Mouse (Mus musculus): ENCODE data around the gene Ndc80. TPM values are rescaled to one million over a fixed set of nuclear protein-coding genes. Genes with fewer than 3 reads are reported as not detected.
A peak's percentile ranks its signal among the peaks of the same experiment; 100 is the strongest.

Ndc80 gene
- polyA plus RNA-seq, 1 experiment: 15.7 TPM

- TF ChIP-seq CEBPB (IDR thresholded peaks at IDR 0.05; ENCODE audit: low read depth) (no peak), MAX (IDR thresholded peaks at IDR 0.05) (no peak), FOSL1 (IDR thresholded peaks at IDR 0.05; ENCODE audit: insufficient read depth, low read length, poor library complexity, severe bottlenecking) (no peak), CTCF (IDR thresholded peaks at IDR 0.05; ENCODE audit: control insufficient read depth, insufficient read depth, insufficient read length) (no peak), USF1 (IDR thresholded peaks at IDR 0.05; ENCODE audit: low read depth) (no peak), MYOD1 (IDR thresholded peaks at IDR 0.05; ENCODE audit: control insufficient read depth, insufficient read length, low read depth) (no peak), MYOG (IDR thresholded peaks at IDR 0.05; ENCODE audit: control insufficient read depth, extremely low read depth, insufficient read length) (no peak)
- no peak overlapping the region for H3ac ChIP-seq (ENCODE audit: control insufficient read depth, insufficient read length, low read depth)
- H3K4me3 ChIP-seq (ENCODE audit: insufficient read depth, poor library complexity, severe bottlenecking): no peak overlapping the region
- peaks cover 24% of the 10 kb centered on the region for H3K79me3 ChIP-seq (ENCODE audit: low read depth)
- no peaks in the 10 kb centered on the region for H3K27me3 ChIP-seq (ENCODE audit: control insufficient read depth, insufficient read depth, insufficient read length)
- peaks cover 26% of the 10 kb centered on the region for H3K79me2 ChIP-seq (ENCODE audit: control insufficient read depth, insufficient read depth)
- H3K36me3 ChIP-seq (ENCODE audit: control insufficient read depth, insufficient read depth): no peaks in the 10 kb centered on the region
These were observed 49.2 kb downstream of the Ndc80 start for GRCm38 (mm10) chr17:71477481-71477880.

- no peak overlapping the region for H3K4me3 ChIP-seq (ENCODE audit: insufficient read depth, poor library complexity, severe bottlenecking)
- no peak overlapping the region for H3ac ChIP-seq (ENCODE audit: control insufficient read depth, insufficient read length, low read depth)
- H3K79me3 ChIP-seq (ENCODE audit: low read depth): peaks cover 34% of the 10 kb centered on the region
- H3K79me2 ChIP-seq (ENCODE audit: control insufficient read depth, insufficient read depth): peaks cover 36% of the 10 kb centered on the region
- H3K27me3 ChIP-seq (ENCODE audit: control insufficient read depth, insufficient read depth, insufficient read length): no peaks in the 10 kb centered on the region
- H3K36me3 ChIP-seq (ENCODE audit: control insufficient read depth, insufficient read depth): no peaks in the 10 kb centered on the region
- TF ChIP-seq MYOD1 (IDR thresholded peaks at IDR 0.05; ENCODE audit: control insufficient read depth, insufficient read length, low read depth): no peak
- TF ChIP-seq MYOG (IDR thresholded peaks at IDR 0.05; ENCODE audit: control insufficient read depth, extremely low read depth, insufficient read length): no peak
- no peak for TF ChIP-seq CTCF (IDR thresholded peaks at IDR 0.05; ENCODE audit: control insufficient read depth, insufficient read depth, insufficient read length)
- TF ChIP-seq MAX (IDR thresholded peaks at IDR 0.05): no peak
These were observed 50.2 kb downstream of the Ndc80 start for GRCm38 (mm10) chr17:71476346-71477020.

GRCm38 (mm10) chr17:71475705-71476089 lies 51.0 kb downstream of the Ndc80 start:
- Histone ChIP-seq H3ac (ENCODE audit: control insufficient read depth, insufficient read length, low read depth) (peak overlapping the region; percentile 83), H3K27me3 (ENCODE audit: control insufficient read depth, insufficient read depth, insufficient read length) (no peaks in the 10 kb centered on the region), H3K36me3 (ENCODE audit: control insufficient read depth, insufficient read depth) (no peaks in the 10 kb centered on the region), H3K79me3 (ENCODE audit: low read depth) (peaks cover 42% of the 10 kb centered on the region), H3K79me2 (ENCODE audit: control insufficient read depth, insufficient read depth) (peaks cover 44% of the 10 kb centered on the region), H3K4me3 (ENCODE audit: insufficient read depth, poor library complexity, severe bottlenecking) (peak overlapping the region; percentile 96)
- TF ChIP-seq MAX (IDR thresholded peaks at IDR 0.05) (peak; percentile 10), FOSL1 (IDR thresholded peaks at IDR 0.05; ENCODE audit: insufficient read depth, low read length, poor library complexity, severe bottlenecking) (no peak)

- Histone ChIP-seq H3K4me3 (ENCODE audit: insufficient read depth, poor library complexity, severe bottlenecking) (peak within 1 kb of the TSS; percentile 96), H3K36me3 (ENCODE audit: control insufficient read depth, insufficient read depth) (no peaks in the 10 kb centered on the region), H3K79me3 (ENCODE audit: low read depth) (peaks cover 48% of the 10 kb centered on the region), H3K79me2 (ENCODE audit: control insufficient read depth, insufficient read depth) (peaks cover 51% of the 10 kb centered on the region), H3K27me3 (ENCODE audit: control insufficient read depth, insufficient read depth, insufficient read length) (no peaks in the 10 kb centered on the region), H3ac (ENCODE audit: control insufficient read depth, insufficient read length, low read depth) (peak within 1 kb of the TSS; percentile 83)
- TF ChIP-seq MAX (IDR thresholded peaks at IDR 0.05) (no peak), USF1 (IDR thresholded peaks at IDR 0.05; ENCODE audit: low read depth) (no peak), CEBPB (IDR thresholded peaks at IDR 0.05; ENCODE audit: low read depth) (no peak), MYOD1 (IDR thresholded peaks at IDR 0.05; ENCODE audit: control insufficient read depth, insufficient read length, low read depth) (no peak), FOSL1 (IDR thresholded peaks at IDR 0.05; ENCODE audit: insufficient read depth, low read length, poor library complexity, severe bottlenecking) (no peak), CTCF (IDR thresholded peaks at IDR 0.05; ENCODE audit: control insufficient read depth, insufficient read depth, insufficient read length) (no peak), MYOG (IDR thresholded peaks at IDR 0.05; ENCODE audit: control insufficient read depth, extremely low read depth, insufficient read length) (no peak)
These were observed 51.6 kb downstream of the Ndc80 start, which contains the start of gene Smchd1 for GRCm38 (mm10) chr17:71474762-71475704. TSS of gene Smchd1 (minus strand) at chr17:71475343.

DNA sequence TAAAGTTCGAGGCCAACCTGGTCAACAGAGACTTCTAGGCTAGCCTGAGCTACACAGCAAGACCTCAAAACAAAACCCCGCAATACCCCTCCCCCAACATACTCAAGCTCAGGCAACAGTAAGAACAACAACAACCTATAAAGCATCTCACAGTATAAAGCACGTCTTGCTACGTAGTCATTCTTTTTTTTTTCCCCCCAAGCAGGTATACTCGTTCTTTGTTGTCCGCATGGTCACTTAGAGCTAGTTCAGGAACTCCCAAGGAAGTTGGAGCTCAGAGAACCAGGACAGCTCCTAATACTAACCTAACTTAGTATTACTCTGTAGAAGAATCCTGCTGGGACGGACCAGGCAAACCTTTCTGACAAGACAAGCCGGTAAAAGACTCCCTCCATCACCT lies 52.5 kb downstream of the Ndc80 start:
- Histone ChIP-seq H3K27me3 (ENCODE audit: control insufficient read depth, insufficient read depth, insufficient read length) (no peaks in the 10 kb centered on the region), H3K4me3 (ENCODE audit: insufficient read depth, poor library complexity, severe bottlenecking) (peak overlapping the region; percentile 96), H3K79me2 (ENCODE audit: control insufficient read depth, insufficient read depth) (peaks cover 60% of the 10 kb centered on the region), H3K36me3 (ENCODE audit: control insufficient read depth, insufficient read depth) (peaks cover 6% of the 10 kb centered on the region), H3ac (ENCODE audit: control insufficient read depth, insufficient read length, low read depth) (peak overlapping the region; percentile 81), H3K79me3 (ENCODE audit: low read depth) (peaks cover 57% of the 10 kb centered on the region)
- TF ChIP-seq MYOD1 (IDR thresholded peaks at IDR 0.05; ENCODE audit: control insufficient read depth, insufficient read length, low read depth) (no peak), USF1 (IDR thresholded peaks at IDR 0.05; ENCODE audit: low read depth) (no peak), FOSL1 (IDR thresholded peaks at IDR 0.05; ENCODE audit: insufficient read depth, low read length, poor library complexity, severe bottlenecking) (no peak), CEBPB (IDR thresholded peaks at IDR 0.05; ENCODE audit: low read depth) (no peak), MAX (IDR thresholded peaks at IDR 0.05) (no peak), CTCF (IDR thresholded peaks at IDR 0.05; ENCODE audit: control insufficient read depth, insufficient read depth, insufficient read length) (no peak), MYOG (IDR thresholded peaks at IDR 0.05; ENCODE audit: control insufficient read depth, extremely low read depth, insufficient read length) (no peak)
